Mouse (Mus musculus) midbrain, embryonic 15.5 days (tissue): ENCODE measurements around the gene Scimp. TPM values are rescaled to one million over a fixed set of nuclear protein-coding genes. Genes with fewer than 3 reads are reported as not detected.
"Not testable (repeated sequence)": the region's sequence is repeated elsewhere in the genome, so short reads cannot be mapped to it uniquely, and the experiment has no call there.

Experiments
- ATAC-seq: fragments of 200-750 bp; cut with Nextera tagmentation; replicated peaks from 2 replicates; pipeline ENCODE4 v1.8.0; 2017; ENCODE audit warnings: moderate TSS enrichment
- H3K27ac ChIP-seq: fragments of 300-500 bp; sonication (generic); 2 replicates; pipeline ENCODE4 v1.5.1; 2015; ENCODE audit warnings: mild to moderate bottlenecking, inconsistent platforms
- H3K27me3 ChIP-seq: fragments of 300-500 bp; sonication (generic); replicated peaks from 2 replicates; pipeline ENCODE4 v1.6.1; 2015; ENCODE audit warnings: inconsistent platforms
- H3K36me3 ChIP-seq: fragments of 300-500 bp; sonication (generic); replicated peaks from 2 replicates; pipeline ENCODE4 v1.6.1; 2015; ENCODE audit warnings: inconsistent platforms
- H3K4me1 ChIP-seq: fragments of 300-500 bp; sonication (generic); 2 replicates; pipeline ENCODE4 v1.6.1; 2015; ENCODE audit warnings: inconsistent platforms
- H3K4me2 ChIP-seq: fragments of 300-500 bp; sonication (generic); 2 replicates; pipeline ENCODE4 v1.6.1; 2015; ENCODE audit warnings: inconsistent platforms, mild to moderate bottlenecking, moderate library complexity
- H3K4me3 ChIP-seq: fragments of 300-500 bp; sonication (generic); 2 replicates; pipeline ENCODE4 v1.5.1; 2015; ENCODE audit warnings: mild to moderate bottlenecking, inconsistent platforms
- H3K9ac ChIP-seq: fragments of 300-500 bp; sonication (generic); 2 replicates; pipeline ENCODE4 v1.6.1; 2015; ENCODE audit warnings: mild to moderate bottlenecking, inconsistent platforms
- H3K9me3 ChIP-seq: fragments of 300-500 bp; sonication (generic); 2 replicates; pipeline ENCODE4 v1.6.1; 2016; ENCODE audit warnings: inconsistent platforms
- WGBS: fragments of 180-500 bp; shearing (Covaris S2); methylation state at CpG from one replicate; pipeline ENCODE4 v1.1.7; 2015; ENCODE audit warnings: mixed read lengths; 5-methylcytosine and 5-hydroxymethylcytosine counted together
- polyA plus RNA-seq: library from polyadenylated mRNA; unstranded; fragments of >200 nt; fragmentation: Nextera tagmentation; extraction: Ambion mirVana; gene quantifications from 2 replicates; pipeline ENCODE4 v1.2.1, GENCODE M21; 2015

The Scimp gene
- polyA plus RNA-seq, 1 experiment from 2014 or later: not detected

DNA sequence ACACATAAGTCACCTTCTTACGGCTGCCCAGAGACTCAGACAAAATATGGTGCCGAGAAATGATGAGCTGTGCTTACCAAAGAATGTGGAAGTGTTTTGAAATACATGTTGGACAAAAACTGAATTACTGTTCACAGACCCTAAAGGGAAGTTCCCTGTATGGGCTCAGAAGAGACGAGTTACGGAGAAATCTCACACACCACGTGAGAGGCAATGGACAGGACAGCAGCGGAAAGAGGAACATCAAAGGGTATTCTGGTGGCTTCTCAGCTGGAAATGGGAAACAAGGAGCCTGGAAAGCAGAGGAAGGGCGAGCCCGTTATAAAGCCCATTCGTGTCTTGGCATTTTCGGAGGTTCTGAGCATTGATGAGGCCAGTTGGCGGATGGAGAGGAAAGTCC, 25.3 kb downstream of the Scimp start:
- H3K27me3 ChIP-seq: no peaks in the 10 kb centered on the region
- H3K27ac ChIP-seq: no peak overlapping the region
- no peaks in the 10 kb centered on the region for H3K4me1 ChIP-seq
- H3K9me3 ChIP-seq: no peaks in the 10 kb centered on the region
- no peaks in the 10 kb centered on the region for H3K36me3 ChIP-seq
- no peak for ATAC-seq
- H3K4me3 ChIP-seq: no peak overlapping the region
- 72% methylated on average over 11 of the region's 11 CpGs for WGBS
- H3K9ac ChIP-seq: no peak overlapping the region
- H3K4me2 ChIP-seq: no peak overlapping the region

DNA sequence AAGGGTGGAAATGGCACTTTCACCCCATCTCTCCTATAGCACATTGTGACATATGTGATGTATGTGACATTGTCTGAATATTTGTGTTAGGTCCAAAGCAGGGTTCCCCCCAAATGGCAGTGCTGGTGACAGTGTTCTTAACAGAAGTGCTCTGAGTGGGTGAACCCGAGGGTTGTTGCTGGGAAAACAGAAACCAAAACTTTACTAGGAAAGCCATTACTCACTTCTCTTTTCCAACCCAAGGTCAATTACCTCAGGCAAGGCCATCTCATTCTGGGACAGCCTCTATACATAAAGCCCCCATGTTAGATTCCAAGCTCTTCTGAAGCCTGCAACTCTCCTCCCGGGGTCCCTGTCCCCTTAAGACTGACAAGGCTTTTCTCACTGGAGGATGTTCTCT, 26.5 kb downstream of the Scimp start:
- Histone ChIP-seq H3K9me3 (no peaks in the 10 kb centered on the region), H3K4me1 (no peaks in the 10 kb centered on the region), H3K27me3 (no peaks in the 10 kb centered on the region), H3K4me3 (no peak overlapping the region), H3K27ac (no peak overlapping the region), H3K36me3 (no peaks in the 10 kb centered on the region), H3K9ac (no peak overlapping the region), H3K4me2 (no peak overlapping the region)
- WGBS: 67% methylated on average over 2 of the region's 2 CpGs
- ATAC-seq: no peak

DNA sequence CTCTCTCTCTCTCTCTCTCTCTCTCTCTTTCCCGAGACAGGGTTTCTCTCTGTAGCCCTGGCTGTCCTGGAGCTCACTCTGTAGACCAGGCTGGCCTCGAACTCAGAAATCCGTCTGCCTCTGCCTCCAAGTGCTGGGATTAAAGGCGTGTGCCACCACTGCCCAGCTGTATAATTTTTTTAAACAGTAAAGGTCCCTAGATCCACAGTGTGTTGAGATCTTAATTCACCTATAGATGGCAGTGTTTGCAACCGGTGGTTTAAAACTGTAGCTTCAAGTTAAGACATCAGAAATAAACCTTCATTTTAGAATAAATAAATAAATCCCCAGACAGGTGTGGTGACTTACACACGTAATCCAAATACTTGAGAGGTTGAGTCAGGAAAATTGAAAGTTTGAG, 34.3 kb downstream of the Scimp start:
- WGBS: 23% methylated on average over 6 of the region's 6 CpGs
- H3K4me3 ChIP-seq, H3K27me3 ChIP-seq, H3K4me1 ChIP-seq, H3K9me3 ChIP-seq, H3K36me3 ChIP-seq, H3K9ac ChIP-seq, H3K27ac ChIP-seq, ATAC-seq, H3K4me2 ChIP-seq: not testable (repeated sequence)

DNA sequence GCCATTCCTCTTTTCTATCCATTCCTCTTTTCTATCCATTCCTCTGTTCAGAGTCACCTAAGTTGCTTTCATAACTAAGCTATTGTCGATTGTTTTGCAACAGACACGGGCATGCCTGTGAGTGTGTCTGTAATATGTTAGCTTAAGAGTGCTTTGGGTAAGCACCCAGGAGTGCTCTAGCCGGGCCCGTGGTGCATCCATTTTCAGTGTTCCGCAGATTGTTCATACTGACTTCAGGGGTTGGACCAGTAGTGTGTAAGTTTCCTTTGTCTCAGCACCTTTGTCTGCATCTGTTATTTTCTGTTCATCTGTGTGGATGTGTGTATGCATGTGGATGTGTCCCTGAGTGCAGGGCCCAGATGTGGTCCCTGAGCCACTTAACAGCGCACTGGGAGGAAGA, 34.8 kb downstream of the Scimp start:
- 0 out of 2 replicates have a peak, but pooled peaks have one; percentile 24 for ATAC-seq
- H3K36me3 ChIP-seq: no peaks in the 10 kb centered on the region; the same call in 1 of the 2 replicates

DNA sequence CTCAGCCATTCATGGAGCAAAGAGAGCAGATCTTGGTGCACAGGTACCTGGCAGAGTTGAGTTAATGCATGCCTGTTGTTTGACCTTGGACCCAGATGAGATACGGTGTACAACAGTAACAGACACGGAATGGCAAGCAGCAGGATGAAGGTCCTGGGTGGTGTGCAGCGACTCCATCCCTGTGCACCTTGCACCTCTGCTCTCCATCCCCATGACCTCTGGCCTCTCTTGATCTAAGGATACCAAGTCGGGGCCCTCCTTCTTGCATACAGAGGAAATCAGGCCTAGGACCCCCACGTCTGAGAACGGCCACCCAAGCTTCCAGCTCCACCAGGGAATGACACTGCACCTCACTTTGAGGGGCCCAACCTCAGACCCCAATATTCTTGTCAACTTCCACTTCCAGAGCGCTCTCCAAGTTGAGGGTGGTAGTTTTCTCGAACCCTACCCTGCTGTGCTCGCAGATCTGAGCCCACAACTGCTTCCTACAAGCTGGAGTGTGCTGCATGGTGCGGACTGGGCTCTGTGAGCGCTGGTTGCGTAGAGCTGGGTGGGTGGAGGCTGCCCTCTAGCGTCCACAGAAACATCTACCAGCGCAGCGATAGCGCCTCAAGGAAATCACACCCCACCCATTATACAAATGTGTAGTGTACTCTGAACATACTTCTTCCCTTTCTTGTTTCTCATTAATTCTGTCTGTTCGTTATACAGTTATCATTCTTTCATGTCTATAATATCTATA, 35.4 kb downstream of the Scimp start:
- 27% methylated on average over 17 of the region's 17 CpGs for WGBS
- no peak overlapping the region for H3K9ac ChIP-seq
- H3K27ac ChIP-seq: no peak overlapping the region
- peak; percentile 77; the same call in 1 of the 2 replicates for ATAC-seq
- H3K9me3 ChIP-seq: no peaks in the 10 kb centered on the region
- H3K4me2 ChIP-seq: no peak overlapping the region
- peaks cover 3% of the 10 kb centered on the region; the same call in 1 of the 2 replicates for H3K36me3 ChIP-seq
- H3K4me3 ChIP-seq: no peak overlapping the region
- H3K4me1 ChIP-seq: peaks cover 4% of the 10 kb centered on the region
- H3K27me3 ChIP-seq: no peaks in the 10 kb centered on the region

More for the DNA sequence above, 34.8 kb downstream of the Scimp start:
- no peak overlapping the region for H3K9ac ChIP-seq
- H3K4me1 ChIP-seq: peaks cover 4% of the 10 kb centered on the region
- WGBS: 66% methylated on average over 6 of the region's 6 CpGs
- H3K27ac ChIP-seq: no peak overlapping the region
- H3K9me3 ChIP-seq: no peaks in the 10 kb centered on the region
- H3K27me3 ChIP-seq: no peaks in the 10 kb centered on the region
- no peak overlapping the region for H3K4me3 ChIP-seq
- H3K4me2 ChIP-seq: no peak overlapping the region

DNA sequence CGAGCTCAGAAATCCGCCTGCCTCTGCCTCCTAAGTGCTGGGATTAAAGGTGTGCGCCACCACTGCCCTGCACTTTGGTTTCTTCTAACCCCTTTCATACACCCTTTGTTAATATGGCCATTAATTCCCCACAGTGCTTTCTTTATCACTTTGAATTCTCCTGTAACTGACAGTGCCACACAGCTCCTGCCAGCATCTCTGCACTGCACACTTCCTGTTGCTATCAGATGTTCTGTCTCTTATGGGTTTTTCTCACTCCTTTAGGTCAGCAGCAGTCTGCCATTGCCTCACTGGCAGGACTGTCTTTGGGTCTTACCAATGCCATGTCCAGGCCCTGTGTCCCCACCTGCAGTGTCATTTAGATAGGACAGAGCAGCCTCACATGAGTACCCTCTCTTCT, 41.6 kb downstream of the Scimp start:
- 95% methylated on average over 3 of the region's 3 CpGs for WGBS
- Histone ChIP-seq H3K9me3 (no peaks in the 10 kb centered on the region), H3K4me1 (peaks cover 11% of the 10 kb centered on the region), H3K36me3 (peaks cover 12% of the 10 kb centered on the region), H3K9ac (no peak overlapping the region), H3K27me3 (no peaks in the 10 kb centered on the region), H3K4me2 (no peak overlapping the region), H3K4me3 (no peak overlapping the region), H3K27ac (no peak overlapping the region)
- no peak for ATAC-seq

DNA sequence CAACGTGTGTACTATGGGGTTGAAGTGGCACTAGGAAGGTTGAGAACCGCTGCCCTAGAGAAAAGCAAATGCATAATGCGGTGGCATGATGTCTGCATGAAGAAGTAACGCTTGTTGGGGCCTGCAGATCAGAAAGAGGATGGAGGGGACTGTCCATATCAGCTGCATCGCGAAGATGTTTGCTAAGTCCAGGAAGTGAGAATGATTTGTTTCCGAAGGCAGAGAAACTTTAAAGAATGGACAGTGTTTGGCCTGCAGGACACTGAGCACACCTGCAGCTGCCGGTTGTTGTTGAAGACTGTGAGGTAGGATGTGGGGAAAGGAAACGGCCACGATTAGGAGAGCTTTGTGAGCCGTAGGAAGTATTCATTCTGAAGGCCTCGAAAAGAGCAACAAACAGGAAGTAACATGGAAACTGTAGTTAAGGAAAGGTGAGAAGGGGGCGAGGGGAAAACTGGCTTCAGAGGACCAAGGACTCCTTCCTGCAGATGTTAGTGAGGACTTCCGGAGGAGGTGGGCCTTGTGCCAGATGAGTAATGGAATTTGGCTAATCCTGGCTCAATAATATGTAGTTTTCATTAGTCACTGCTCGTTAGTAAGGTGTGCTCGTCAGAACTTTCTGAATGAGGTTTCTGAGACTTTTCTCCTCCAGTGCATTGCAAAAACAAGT, 46.5 kb downstream of the Scimp start:
- no peaks in the 10 kb centered on the region for H3K9me3 ChIP-seq
- H3K27ac ChIP-seq: no peak overlapping the region
- H3K4me2 ChIP-seq: no peak overlapping the region
- no peaks in the 10 kb centered on the region; the same call in 1 of the 2 replicates for H3K36me3 ChIP-seq
- WGBS: 87% methylated on average over 16 of the region's 16 CpGs
- ATAC-seq: no peak
- H3K4me1 ChIP-seq: peaks cover 28% of the 10 kb centered on the region
- H3K27me3 ChIP-seq: no peaks in the 10 kb centered on the region
- H3K4me3 ChIP-seq: no peak overlapping the region
- no peak overlapping the region for H3K9ac ChIP-seq

DNA sequence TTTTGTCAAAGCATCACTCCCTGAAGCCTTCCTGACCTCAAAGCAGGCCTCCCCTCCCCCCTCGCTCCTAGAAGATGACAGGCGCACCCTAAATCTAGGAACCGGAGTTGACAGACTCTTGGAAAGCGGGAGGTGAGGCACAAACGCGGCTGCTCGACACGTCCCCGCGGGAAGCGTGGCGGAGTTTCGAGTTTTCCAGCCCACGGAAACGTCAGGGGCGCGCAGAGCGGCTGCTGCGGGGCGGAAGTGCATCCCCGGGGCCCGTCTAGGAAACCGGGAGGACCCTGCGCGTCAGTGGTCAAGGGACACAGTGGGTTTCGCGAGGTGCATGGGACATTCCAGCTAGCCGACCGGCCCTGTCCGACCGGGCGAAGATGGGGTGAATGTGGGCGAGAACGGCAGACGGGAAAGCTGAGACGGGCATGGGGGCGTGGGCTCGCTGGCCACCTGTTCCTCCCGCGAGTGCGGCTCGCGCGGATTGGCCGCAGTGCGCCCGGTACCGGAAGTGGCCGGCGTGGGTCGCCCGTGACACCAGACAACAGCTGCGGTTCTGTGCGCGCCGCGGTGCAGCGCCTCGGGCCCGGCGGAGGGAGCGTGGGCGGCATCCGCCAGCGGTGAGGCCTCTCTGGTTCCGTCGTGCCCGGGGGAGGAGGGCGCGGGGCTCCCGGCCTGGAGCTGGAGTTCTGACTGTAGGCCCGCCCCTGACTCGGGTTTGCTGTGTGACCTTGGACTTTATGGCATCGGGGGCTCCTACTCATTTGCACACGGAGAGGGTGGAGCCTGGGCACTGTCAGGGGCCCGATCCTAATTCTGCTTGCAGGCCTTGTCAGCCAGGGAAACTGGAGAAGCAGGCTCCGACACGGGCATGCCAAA, 48.2 kb downstream of the Scimp start, which contains the start of gene Zfp3:
Zfp3 (plus strand) TSS at position 274 of the 873 bp plus-strand sequence.
- Histone ChIP-seq H3K27ac (peak within 1 kb of the TSS; percentile 80), H3K9ac (peak within 1 kb of the TSS; percentile 88), H3K27me3 (no peaks in the 10 kb centered on the region), H3K4me3 (peak within 1 kb of the TSS; percentile 94), H3K4me1 (peaks cover 28% of the 10 kb centered on the region), H3K9me3 (no peaks in the 10 kb centered on the region), H3K4me2 (peak within 1 kb of the TSS; percentile 57), H3K36me3 (no peaks in the 10 kb centered on the region; the same call in 1 of the 2 replicates)
- under 1% methylated on average over 75 of the region's 78 CpGs for WGBS
- ATAC-seq: peak; percentile 91

DNA sequence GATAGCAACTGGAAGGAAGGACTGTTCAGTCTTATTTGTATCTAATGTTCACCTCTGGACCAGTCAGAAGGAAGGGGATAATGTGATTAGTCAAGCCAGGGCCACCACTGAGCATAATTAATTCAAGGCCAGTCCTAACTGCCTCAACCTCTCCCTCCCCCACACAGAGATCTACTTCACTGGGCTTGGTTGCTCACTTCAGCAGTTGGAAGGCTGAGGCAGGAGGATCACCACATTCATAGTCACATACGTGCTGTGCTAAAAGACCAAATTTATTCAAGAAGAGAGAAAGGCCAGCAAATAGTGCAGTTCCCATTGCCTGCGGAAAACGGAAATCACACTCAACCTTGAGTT, 48.8 kb downstream of the Scimp start:
- peak; percentile 37; the same call in 1 of the 2 replicates for ATAC-seq
- Histone ChIP-seq H3K9me3 (no peaks in the 10 kb centered on the region), H3K36me3 (no peaks in the 10 kb centered on the region; the same call in 1 of the 2 replicates), H3K27ac (peak overlapping the region; percentile 80), H3K4me1 (peaks cover 28% of the 10 kb centered on the region), H3K4me2 (peak overlapping the region; percentile 57), H3K9ac (peak overlapping the region; percentile 88), H3K4me3 (peak overlapping the region; percentile 94), H3K27me3 (no peaks in the 10 kb centered on the region)
- 29% methylated on average over 3 of the region's 3 CpGs for WGBS

DNA sequence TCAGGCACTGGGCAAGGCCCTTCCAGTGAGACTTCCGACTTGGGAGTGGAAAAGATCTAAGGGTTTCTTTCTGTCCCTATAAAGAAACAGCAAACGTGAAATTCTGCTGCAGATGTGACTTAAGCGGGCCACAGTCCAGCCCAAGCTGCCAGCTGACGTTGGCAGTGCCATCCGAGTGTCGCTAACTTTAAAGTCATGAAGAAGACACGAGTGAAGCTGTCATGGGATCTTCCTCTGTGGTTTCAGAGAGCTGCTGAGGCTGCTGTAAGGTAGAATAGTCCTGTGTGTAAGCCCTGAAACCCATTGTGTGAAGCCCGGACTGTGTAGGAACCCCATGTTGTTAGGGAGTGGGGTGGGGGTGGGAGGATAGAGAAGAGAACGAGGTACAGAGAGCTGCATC, 49.7 kb downstream of the Scimp start:
- Histone ChIP-seq H3K4me2 (no peak overlapping the region), H3K9ac (no peak overlapping the region), H3K27me3 (no peaks in the 10 kb centered on the region), H3K9me3 (no peaks in the 10 kb centered on the region), H3K27ac (no peak overlapping the region), H3K4me1 (peaks cover 28% of the 10 kb centered on the region), H3K4me3 (no peak overlapping the region), H3K36me3 (no peaks in the 10 kb centered on the region)
- no peak for ATAC-seq
- 82% methylated on average over 9 of the region's 9 CpGs for WGBS

DNA sequence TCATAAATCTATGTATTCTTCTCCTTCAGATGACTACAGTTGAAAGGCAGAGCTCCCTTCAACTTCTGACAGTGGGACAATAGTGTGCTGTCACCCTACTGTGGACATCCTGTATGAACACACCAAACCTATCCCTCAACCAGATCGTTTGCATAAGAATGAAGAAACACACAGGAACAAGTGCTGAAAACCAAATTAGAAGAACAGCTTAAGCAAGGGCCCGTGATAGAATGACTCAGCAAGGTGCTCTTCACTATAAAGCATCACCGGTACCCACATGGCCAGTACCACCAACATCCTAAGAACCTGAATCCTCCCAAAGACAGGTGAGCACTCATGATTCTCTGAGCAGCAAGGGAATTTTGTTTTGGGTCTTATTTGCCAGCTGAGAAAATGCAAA, 51.9 kb downstream of the Scimp start:
- H3K4me1 ChIP-seq: peaks cover 18% of the 10 kb centered on the region
- H3K4me3 ChIP-seq, H3K27ac ChIP-seq, H3K27me3 ChIP-seq, H3K9me3 ChIP-seq, H3K9ac ChIP-seq, ATAC-seq, H3K36me3 ChIP-seq, H3K4me2 ChIP-seq: not testable (repeated sequence)
- WGBS: 67% methylated on average over 3 of the region's 3 CpGs

DNA sequence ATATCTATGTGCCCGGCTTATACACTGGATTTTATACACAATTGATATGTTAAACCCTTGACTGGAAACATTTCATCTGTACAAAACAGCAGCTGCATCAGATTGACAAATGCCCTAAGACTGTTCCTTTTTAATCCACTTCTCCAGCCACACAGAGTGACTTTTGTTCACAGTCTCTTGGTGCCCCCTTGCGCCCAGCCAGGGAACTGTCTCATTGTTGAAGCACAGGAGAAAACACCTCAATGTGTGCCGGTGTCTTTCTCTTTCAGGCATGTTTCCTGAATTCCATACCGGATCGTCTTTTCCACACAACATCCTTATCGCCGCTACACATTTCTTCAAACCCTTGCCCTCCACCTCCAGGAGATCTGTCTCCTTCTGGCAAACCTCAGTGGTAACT, 56.7 kb downstream of the Scimp start:
- Histone ChIP-seq H3K9ac (peak overlapping the region; percentile 35; the same call in 1 of the 2 replicates), H3K27me3 (no peaks in the 10 kb centered on the region), H3K4me1 (peaks cover 7% of the 10 kb centered on the region; the same call in 1 of the 2 replicates), H3K9me3 (no peaks in the 10 kb centered on the region), H3K4me2 (peak overlapping the region; percentile 14), H3K27ac (no peak overlapping the region), H3K36me3 (no peaks in the 10 kb centered on the region), H3K4me3 (no peak overlapping the region)
- WGBS: 10% methylated on average over 7 of the region's 7 CpGs
- ATAC-seq: no peak
